Mouse (Mus musculus) thymus, adult 2 months (tissue): ENCODE measurements around the gene Cand2. TPM values are rescaled to one million over a fixed set of nuclear protein-coding genes. Genes with fewer than 3 reads are reported as not detected.

ENCODE experiments used
- DNase-seq: peaks from one replicate; pipeline ENCODE4 v3.0.0; 2021
- H3K27ac ChIP-seq: fragments of 200-500 bp; 2 replicates; pipeline ENCODE4 v1.5.1; 2012; ENCODE audit warnings: low read length, control low read depth; ENCODE audit not compliant: control insufficient read depth, insufficient read depth
- H3K27me3 ChIP-seq: fragments of 200-500 bp; 2 replicates; pipeline ENCODE4 v1.6.1; 2012; ENCODE audit warnings: mild to moderate bottlenecking, low read length, moderate library complexity, mixed read lengths; ENCODE audit not compliant: control insufficient read depth, insufficient read depth
- H3K36me3 ChIP-seq: fragments of 200-500 bp; 2 replicates; pipeline ENCODE4 v1.6.1; 2012; ENCODE audit warnings: mild to moderate bottlenecking, low read length, moderate library complexity; ENCODE audit not compliant: control insufficient read depth, insufficient read depth
- H3K4me1 ChIP-seq: fragments of 200-500 bp; replicated peaks from 2 replicates; pipeline ENCODE4 v1.6.1; 2012; ENCODE audit warnings: low read length; ENCODE audit not compliant: control insufficient read depth, insufficient read depth
- H3K4me3 ChIP-seq: fragments of 200-500 bp; 2 replicates; pipeline ENCODE4 v1.5.1; 2012; ENCODE audit warnings: mild to moderate bottlenecking, low read length, control low read depth, moderate library complexity; ENCODE audit not compliant: control insufficient read depth, insufficient read depth
- CTCF ChIP-seq: fragments of 200-500 bp; IDR thresholded peaks from 2 replicates; pipeline ENCODE4 v1.5.1; 2012; ENCODE audit warnings: mild to moderate bottlenecking, control low read depth, low read length, moderate library complexity, borderline replicate concordance; ENCODE audit not compliant: control insufficient read depth, poor library complexity, insufficient read depth; ENCODE audit errors: extremely low read depth
- POLR2A ChIP-seq: fragments of 200-500 bp; IDR thresholded peaks from 2 replicates; pipeline ENCODE4 v1.6.1; 2012; ENCODE audit warnings: mild to moderate bottlenecking, low read length, control low read depth, moderate library complexity; ENCODE audit not compliant: control insufficient read depth, poor library complexity, insufficient read depth; ENCODE audit errors: extremely low read depth
- WGBS: fragments of 180-500 bp; shearing (Covaris S2); methylation state at CpG from one replicate; pipeline ENCODE4 v1.1.7; 2018; 5-methylcytosine and 5-hydroxymethylcytosine counted together
- polyA plus RNA-seq: library from polyadenylated mRNA; depleted of rRNA; stranded (reverse); fragments of >200 nt; gene quantifications from 2 replicates; pipeline ENCODE4 v1.2.3, GENCODE M21; 2012

Cand2 gene
- polyA plus RNA-seq, 1 experiment = 16.8 TPM

DNA sequence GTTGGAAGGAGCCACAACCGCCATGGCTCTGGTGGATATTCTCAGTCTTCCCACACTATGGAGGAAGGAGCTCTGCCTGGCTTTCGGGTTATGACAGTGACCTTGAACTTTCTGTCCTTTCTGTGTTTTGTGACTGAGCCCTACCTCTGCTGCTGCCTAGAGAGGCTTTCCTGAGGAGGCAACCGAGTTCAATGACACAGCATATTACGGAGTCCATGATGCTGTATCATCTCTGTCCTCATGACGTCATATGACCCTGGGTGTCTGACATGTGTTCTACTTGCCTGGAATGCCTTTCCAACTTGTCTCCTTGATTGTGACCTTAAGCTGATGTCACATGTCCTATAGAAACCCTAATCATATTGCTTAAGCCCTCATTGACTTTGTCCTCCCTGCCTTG, 35.3 kb upstream of the Cand2 start:
- TF ChIP-seq POLR2A (no peak), CTCF (no peak)
- Histone ChIP-seq H3K36me3 (no peaks in the 10 kb centered on the region), H3K4me1 (no peaks in the 10 kb centered on the region)

DNA sequence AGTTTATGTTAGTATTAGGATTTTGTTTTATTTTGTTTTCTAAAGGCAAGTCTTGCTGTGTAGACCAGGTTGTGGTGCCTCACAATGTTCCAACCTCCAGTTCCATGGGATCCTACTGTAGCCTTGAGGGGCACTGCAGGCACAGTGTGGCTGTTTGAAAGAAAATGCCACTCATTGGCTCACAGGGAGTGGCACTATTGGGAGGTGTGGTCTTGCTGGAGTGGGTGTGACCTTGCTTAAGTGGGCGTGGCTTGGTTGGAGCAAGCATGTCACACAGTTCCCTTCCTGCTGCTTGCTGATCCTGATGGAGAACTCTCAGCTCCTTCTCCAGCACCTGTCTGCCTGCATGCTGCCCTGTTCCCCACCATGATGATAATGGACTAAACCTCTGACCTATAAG, 30.8 kb upstream of the Cand2 start:
- Histone ChIP-seq H3K4me1 (no peaks in the 10 kb centered on the region), H3K27ac (no peak overlapping the region), H3K4me3 (no peak overlapping the region), H3K36me3 (no peaks in the 10 kb centered on the region), H3K27me3 (no peaks in the 10 kb centered on the region)
- no peak for TF ChIP-seq CTCF
- no peak for TF ChIP-seq POLR2A
- WGBS = 78% methylated on average over 1 of the region's 1 CpGs
- no peak for DNase-seq

More for the DNA sequence above, 35.3 kb upstream of the Cand2 start:
- no peak for DNase-seq
- H3K27me3 ChIP-seq = no peaks in the 10 kb centered on the region
- no peak overlapping the region for H3K27ac ChIP-seq
- no peak overlapping the region for H3K4me3 ChIP-seq
- 97% methylated on average over 5 of the region's 5 CpGs for WGBS

DNA sequence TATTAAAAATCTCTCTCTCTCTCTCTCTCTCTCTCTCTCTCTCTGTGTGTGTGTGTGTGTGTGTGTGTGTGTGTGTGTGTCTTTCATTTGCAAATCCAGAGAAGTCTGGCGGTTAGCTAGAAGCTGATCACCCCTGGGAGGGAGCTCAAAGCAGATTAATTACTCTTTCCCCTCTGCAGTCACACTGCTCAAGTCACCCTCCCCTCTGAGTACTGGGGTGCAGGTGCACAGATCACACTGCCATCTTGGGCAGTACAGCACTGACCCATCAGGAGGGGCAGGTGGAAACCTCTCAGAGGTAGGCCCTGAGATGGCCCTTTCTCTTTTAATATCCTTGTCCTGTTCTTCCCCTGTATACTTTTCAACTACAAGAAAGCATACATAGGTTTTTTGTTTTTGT, 28.0 kb upstream of the Cand2 start:
- no peak overlapping the region for H3K27ac ChIP-seq
- H3K4me3 ChIP-seq = no peak overlapping the region
- no peaks in the 10 kb centered on the region for H3K36me3 ChIP-seq
- no peaks in the 10 kb centered on the region for H3K27me3 ChIP-seq
- no peak for DNase-seq
- H3K4me1 ChIP-seq = no peaks in the 10 kb centered on the region
- TF ChIP-seq CTCF (no peak), POLR2A (no peak)
- WGBS = 95% methylated on average over 1 of the region's 1 CpGs

DNA sequence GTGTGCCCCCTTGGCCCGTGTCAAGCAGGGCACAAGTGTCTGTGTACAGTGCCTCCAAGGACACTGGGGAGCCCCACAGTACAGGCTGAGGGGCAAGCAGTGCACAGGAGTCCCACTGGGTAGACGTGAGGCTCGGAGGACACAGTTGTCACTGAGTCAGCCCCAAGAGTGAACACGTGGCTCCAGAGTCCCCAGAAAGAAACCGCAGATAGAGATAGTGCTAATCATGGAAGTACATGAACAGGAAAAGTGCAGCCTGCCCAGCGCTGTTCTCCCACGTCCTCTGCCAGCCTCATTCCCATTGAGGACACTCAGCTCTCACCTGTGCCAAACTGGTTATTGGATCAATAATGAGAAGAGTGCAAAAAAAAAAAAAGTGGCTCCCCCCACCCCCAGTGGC, 18.8 kb upstream of the Cand2 start:
- 95% methylated on average over 7 of the region's 7 CpGs for WGBS
- H3K27ac ChIP-seq = no peak overlapping the region
- no peak for DNase-seq
- TF ChIP-seq CTCF (no peak), POLR2A (no peak)
- no peaks in the 10 kb centered on the region for H3K27me3 ChIP-seq
- H3K4me3 ChIP-seq = no peak overlapping the region
- H3K36me3 ChIP-seq = no peaks in the 10 kb centered on the region
- peaks cover 11% of the 10 kb centered on the region for H3K4me1 ChIP-seq

DNA sequence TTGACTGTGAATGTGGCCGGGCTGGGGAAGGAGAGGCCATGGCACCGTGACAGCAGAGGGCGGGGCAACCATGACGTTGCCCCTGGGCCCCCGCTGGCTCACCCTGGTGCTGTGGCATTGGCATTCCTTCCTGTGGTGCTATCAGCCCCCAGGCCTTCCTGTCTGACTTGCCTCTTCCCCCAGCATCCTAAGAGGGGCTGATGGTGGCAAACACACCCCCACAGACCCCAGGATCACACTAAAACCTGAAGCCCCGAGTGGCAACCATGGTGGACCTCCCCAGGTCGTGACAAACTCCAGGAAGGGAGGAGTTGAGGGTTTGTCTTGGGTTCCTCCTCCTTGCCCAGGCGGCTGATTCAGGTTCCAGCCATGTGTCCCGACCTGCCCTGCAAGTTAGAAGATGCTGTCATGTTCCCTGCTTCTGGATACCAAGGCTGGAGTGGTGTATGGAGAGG, 15.3 kb upstream of the Cand2 start:
- no peak for DNase-seq
- H3K27ac ChIP-seq = no peak overlapping the region

DNA sequence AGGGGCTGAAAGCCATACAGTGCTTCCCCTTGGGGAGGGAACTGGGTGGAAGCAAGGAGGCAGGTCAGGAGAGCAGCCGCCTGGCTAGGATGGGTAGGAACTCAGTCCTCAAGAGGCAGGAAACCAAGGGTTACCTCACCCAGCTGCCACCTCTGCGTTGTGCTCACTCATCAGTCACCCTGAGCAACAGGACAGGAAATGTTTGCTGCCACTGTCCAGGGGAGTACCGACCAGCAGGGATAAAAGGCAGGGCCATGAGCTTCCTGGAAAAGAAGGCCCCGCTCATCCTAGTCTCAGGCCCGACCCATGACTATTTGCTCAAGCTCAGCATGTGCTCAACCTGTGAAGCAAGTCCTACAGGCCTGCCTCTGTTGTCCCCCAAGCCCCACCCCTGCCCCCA, 14.9 kb upstream of the Cand2 start:
- DNase-seq = no peak
- Histone ChIP-seq H3K27ac (no peak overlapping the region), H3K4me1 (peaks cover 41% of the 10 kb centered on the region), H3K27me3 (no peaks in the 10 kb centered on the region), H3K4me3 (no peak overlapping the region), H3K36me3 (no peaks in the 10 kb centered on the region)
- TF ChIP-seq CTCF = no peak
- no peak for TF ChIP-seq POLR2A
- WGBS = 37% methylated on average over 5 of the region's 5 CpGs

More for the DNA sequence above, 15.3 kb upstream of the Cand2 start:
- WGBS = 17% methylated on average over 9 of the region's 9 CpGs
- H3K4me3 ChIP-seq = no peak overlapping the region
- H3K36me3 ChIP-seq = no peaks in the 10 kb centered on the region
- H3K27me3 ChIP-seq = no peaks in the 10 kb centered on the region
- H3K4me1 ChIP-seq = peaks cover 36% of the 10 kb centered on the region
- no peak for TF ChIP-seq CTCF
- TF ChIP-seq POLR2A = no peak

DNA sequence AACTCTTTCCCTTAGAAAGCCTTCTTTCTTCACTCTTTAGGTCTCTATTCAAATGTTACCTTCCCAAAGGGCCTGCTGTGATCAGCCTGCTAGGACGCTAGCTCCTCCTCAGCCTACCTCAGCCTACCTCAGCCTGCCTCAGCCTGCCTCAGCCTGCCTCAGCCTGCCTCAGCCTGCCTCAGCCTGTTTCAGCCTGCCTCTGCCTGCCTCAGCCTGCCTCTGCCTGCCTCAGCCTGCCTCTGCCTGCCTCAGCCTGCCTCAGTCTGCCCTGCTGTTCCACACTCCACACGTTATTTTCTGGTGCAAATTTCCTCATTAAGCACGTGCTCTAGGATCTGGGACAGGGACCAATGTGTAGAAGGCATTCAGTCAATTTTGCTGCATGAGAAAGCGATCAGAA, 14.2 kb upstream of the Cand2 start:
- 96% methylated on average over 4 of the region's 4 CpGs for WGBS
- H3K27ac ChIP-seq = no peak overlapping the region
- TF ChIP-seq POLR2A (no peak), CTCF (no peak)
- H3K4me1 ChIP-seq = peaks cover 47% of the 10 kb centered on the region
- no peak overlapping the region for H3K4me3 ChIP-seq
- H3K27me3 ChIP-seq = no peaks in the 10 kb centered on the region
- no peak for DNase-seq
- H3K36me3 ChIP-seq = no peaks in the 10 kb centered on the region
